Mouse (Mus musculus): ENCODE results near the gene Mcu. TPM values are rescaled to one million over a fixed set of nuclear protein-coding genes. Genes with fewer than 3 reads are reported as not detected.

The Mcu gene
- polyA plus RNA-seq, 1 experiment = 16.1 TPM

GRCm38 (mm10) chr10:59538767-59539532 lies 77.5 kb downstream of the Mcu start:
- H3K4me3 ChIP-seq (replicated peaks; ENCODE audit: control insufficient read depth, low read depth, low read length) = no peak overlapping the region
- WGBS = 35% methylated on average over 17 of the region's 17 CpGs
- TF ChIP-seq CTCF (IDR thresholded peaks at IDR 0.05; ENCODE audit: control insufficient read depth, insufficient read depth, low read length) = no peak
- TF ChIP-seq POLR2A (IDR thresholded peaks at IDR 0.05; ENCODE audit: borderline replicate concordance, control insufficient read depth, low read depth, low read length) = no peak
- no peak overlapping the region; the same call in 1 of the 2 replicates for H3K27ac ChIP-seq (ENCODE audit: control insufficient read depth, insufficient read depth, low read depth, low read length, poor library complexity)
- peaks cover 2% of the 10 kb centered on the region; the same call in 1 of the 2 replicates for H3K4me1 ChIP-seq (ENCODE audit: control insufficient read depth, insufficient read depth, low read length)

- 83% methylated on average over 6 of the region's 6 CpGs for WGBS
- H3K4me3 ChIP-seq (replicated peaks; ENCODE audit: control insufficient read depth, low read depth, low read length) = no peak overlapping the region
- TF ChIP-seq POLR2A (IDR thresholded peaks at IDR 0.05; ENCODE audit: borderline replicate concordance, control insufficient read depth, low read depth, low read length) = no peak
- TF ChIP-seq CTCF (IDR thresholded peaks at IDR 0.05; ENCODE audit: control insufficient read depth, insufficient read depth, low read length) = no peak
- H3K4me1 ChIP-seq (ENCODE audit: control insufficient read depth, insufficient read depth, low read length) = no peaks in the 10 kb centered on the region
- no peak overlapping the region for H3K27ac ChIP-seq (ENCODE audit: control insufficient read depth, insufficient read depth, low read depth, low read length, poor library complexity)
These were observed 78.4 kb downstream of the Mcu start for GRCm38 (mm10) chr10:59538063-59538462.

GRCm38 (mm10) chr10:59537579-59537978 lies 78.9 kb downstream of the Mcu start:
- H3K4me3 ChIP-seq (replicated peaks; ENCODE audit: control insufficient read depth, low read depth, low read length) = no peak overlapping the region
- 84% methylated on average over 6 of the region's 6 CpGs for WGBS
- no peaks in the 10 kb centered on the region for H3K4me1 ChIP-seq (ENCODE audit: control insufficient read depth, insufficient read depth, low read length)
- no peak overlapping the region for H3K27ac ChIP-seq (ENCODE audit: control insufficient read depth, insufficient read depth, low read depth, low read length, poor library complexity)
- TF ChIP-seq POLR2A (IDR thresholded peaks at IDR 0.05; ENCODE audit: borderline replicate concordance, control insufficient read depth, low read depth, low read length) (no peak), CTCF (IDR thresholded peaks at IDR 0.05; ENCODE audit: control insufficient read depth, insufficient read depth, low read length) (no peak)

- no peak overlapping the region for H3K27ac ChIP-seq (ENCODE audit: control insufficient read depth, insufficient read depth, low read depth, low read length, poor library complexity)
- 85% methylated on average over 6 of the region's 6 CpGs for WGBS
- no peak for TF ChIP-seq POLR2A (IDR thresholded peaks at IDR 0.05; ENCODE audit: borderline replicate concordance, control insufficient read depth, low read depth, low read length)
- no peak for TF ChIP-seq CTCF (IDR thresholded peaks at IDR 0.05; ENCODE audit: control insufficient read depth, insufficient read depth, low read length)
- H3K4me3 ChIP-seq (replicated peaks; ENCODE audit: control insufficient read depth, low read depth, low read length) = no peak overlapping the region
- no peaks in the 10 kb centered on the region for H3K4me1 ChIP-seq (ENCODE audit: control insufficient read depth, insufficient read depth, low read length)
These were observed 84.2 kb downstream of the Mcu start for GRCm38 (mm10) chr10:59532256-59532655.

- H3K27ac ChIP-seq (ENCODE audit: control insufficient read depth, insufficient read depth, low read depth, low read length, poor library complexity) = no peak overlapping the region
- H3K4me3 ChIP-seq (replicated peaks; ENCODE audit: control insufficient read depth, low read depth, low read length) = no peak overlapping the region
- no peaks in the 10 kb centered on the region; the same call in 1 of the 2 replicates for H3K4me1 ChIP-seq (ENCODE audit: control insufficient read depth, insufficient read depth, low read length)
- TF ChIP-seq CTCF (IDR thresholded peaks at IDR 0.05; ENCODE audit: control insufficient read depth, insufficient read depth, low read length) (no peak), POLR2A (IDR thresholded peaks at IDR 0.05; ENCODE audit: borderline replicate concordance, control insufficient read depth, low read depth, low read length) (no peak)
- WGBS = 85% methylated on average over 5 of the region's 5 CpGs
These were observed 88.7 kb downstream of the Mcu start for GRCm38 (mm10) chr10:59527819-59528218.

- 85% methylated on average over 11 of the region's 11 CpGs for WGBS
- TF ChIP-seq CTCF (IDR thresholded peaks at IDR 0.05; ENCODE audit: control insufficient read depth, insufficient read depth, low read length) = no peak
- no peak for TF ChIP-seq POLR2A (IDR thresholded peaks at IDR 0.05; ENCODE audit: borderline replicate concordance, control insufficient read depth, low read depth, low read length)
- no peaks in the 10 kb centered on the region; the same call in 1 of the 2 replicates for H3K4me1 ChIP-seq (ENCODE audit: control insufficient read depth, insufficient read depth, low read length)
- H3K27ac ChIP-seq (ENCODE audit: control insufficient read depth, insufficient read depth, low read depth, low read length, poor library complexity) = no peak overlapping the region
- no peak overlapping the region for H3K4me3 ChIP-seq (replicated peaks; ENCODE audit: control insufficient read depth, low read depth, low read length)
These were observed 89.2 kb downstream of the Mcu start for GRCm38 (mm10) chr10:59527311-59527710.

GRCm38 (mm10) chr10:59524675-59525074 lies 91.8 kb downstream of the Mcu start:
- no peak for TF ChIP-seq CTCF (IDR thresholded peaks at IDR 0.05; ENCODE audit: control insufficient read depth, insufficient read depth, low read length)
- TF ChIP-seq POLR2A (IDR thresholded peaks at IDR 0.05; ENCODE audit: borderline replicate concordance, control insufficient read depth, low read depth, low read length) = no peak
- 87% methylated on average over 5 of the region's 5 CpGs for WGBS
- H3K4me1 ChIP-seq (ENCODE audit: control insufficient read depth, insufficient read depth, low read length) = no peaks in the 10 kb centered on the region; the same call in 1 of the 2 replicates
- no peak overlapping the region for H3K4me3 ChIP-seq (replicated peaks; ENCODE audit: control insufficient read depth, low read depth, low read length)
- no peak overlapping the region for H3K27ac ChIP-seq (ENCODE audit: control insufficient read depth, insufficient read depth, low read depth, low read length, poor library complexity)

GRCm38 (mm10) chr10:59523826-59524331 lies 92.6 kb downstream of the Mcu start:
- 82% methylated on average over 8 of the region's 8 CpGs for WGBS
- no peak overlapping the region for H3K4me3 ChIP-seq (replicated peaks; ENCODE audit: control insufficient read depth, low read depth, low read length)
- TF ChIP-seq POLR2A (IDR thresholded peaks at IDR 0.05; ENCODE audit: borderline replicate concordance, control insufficient read depth, low read depth, low read length) (no peak), CTCF (IDR thresholded peaks at IDR 0.05; ENCODE audit: control insufficient read depth, insufficient read depth, low read length) (no peak)
- H3K27ac ChIP-seq (ENCODE audit: control insufficient read depth, insufficient read depth, low read depth, low read length, poor library complexity) = no peak overlapping the region
- no peaks in the 10 kb centered on the region; the same call in 1 of the 2 replicates for H3K4me1 ChIP-seq (ENCODE audit: control insufficient read depth, insufficient read depth, low read length)
